Mouse (Mus musculus): Measurements from ENCODE around the gene Spire2.

Spire2 gene

GRCm38 (mm10) chr8:123329961-123330360, 2.6 kb upstream of the Spire2 start:
- TF ChIP-seq GATA4 (IDR thresholded peaks at IDR 0.05; ENCODE audit: insufficient replicate concordance, low read length): no peak

GRCm38 (mm10) chr8:123330701-123331100, 1.8 kb upstream of the Spire2 start:
- TF ChIP-seq GATA4 (IDR thresholded peaks at IDR 0.05; ENCODE audit: insufficient replicate concordance, low read length): no peak

GRCm38 (mm10) chr8:123331301-123331700, 1.2 kb upstream of the Spire2 start:
- TF ChIP-seq GATA4 (IDR thresholded peaks at IDR 0.05; ENCODE audit: insufficient replicate concordance, low read length): no peak

GRCm38 (mm10) chr8:123331810-123332209, 703 bp upstream of the Spire2 start:
- TF ChIP-seq GATA4 (IDR thresholded peaks at IDR 0.05; ENCODE audit: insufficient replicate concordance, low read length): no peak

- no peak for TF ChIP-seq GATA4 (IDR thresholded peaks at IDR 0.05; ENCODE audit: insufficient replicate concordance, low read length)
Observed at GRCm38 (mm10) chr8:123333091-123333587, 626 bp downstream of the Spire2 start.

- TF ChIP-seq GATA4 (IDR thresholded peaks at IDR 0.05; ENCODE audit: insufficient replicate concordance, low read length): no peak
Observed at GRCm38 (mm10) chr8:123333864-123334263, 1.4 kb downstream of the Spire2 start.

- no peak for TF ChIP-seq GATA4 (IDR thresholded peaks at IDR 0.05; ENCODE audit: insufficient replicate concordance, low read length)
Observed at GRCm38 (mm10) chr8:123334467-123334866, 2.0 kb downstream of the Spire2 start.

GRCm38 (mm10) chr8:123337475-123337874, 5.0 kb downstream of the Spire2 start:
- TF ChIP-seq GATA4 (IDR thresholded peaks at IDR 0.05; ENCODE audit: insufficient replicate concordance, low read length): no peak

GRCm38 (mm10) chr8:123340071-123340470, 7.6 kb downstream of the Spire2 start:
- TF ChIP-seq GATA4 (IDR thresholded peaks at IDR 0.05; ENCODE audit: insufficient replicate concordance, low read length): no peak

GRCm38 (mm10) chr8:123341040-123342015, 8.8 kb downstream of the Spire2 start:
- no peak for TF ChIP-seq GATA4 (IDR thresholded peaks at IDR 0.05; ENCODE audit: insufficient replicate concordance, low read length)

GRCm38 (mm10) chr8:123342253-123342652, 9.7 kb downstream of the Spire2 start:
- TF ChIP-seq GATA4 (IDR thresholded peaks at IDR 0.05; ENCODE audit: insufficient replicate concordance, low read length): no peak

GRCm38 (mm10) chr8:123342911-123343310, 10.4 kb downstream of the Spire2 start:
- no peak for TF ChIP-seq GATA4 (IDR thresholded peaks at IDR 0.05; ENCODE audit: insufficient replicate concordance, low read length)

GRCm38 (mm10) chr8:123343422-123343821, 10.9 kb downstream of the Spire2 start:
- TF ChIP-seq GATA4 (IDR thresholded peaks at IDR 0.05; ENCODE audit: insufficient replicate concordance, low read length): no peak

- TF ChIP-seq GATA4 (IDR thresholded peaks at IDR 0.05; ENCODE audit: insufficient replicate concordance, low read length): no peak
Observed at GRCm38 (mm10) chr8:123345135-123345534, 12.6 kb downstream of the Spire2 start.

- TF ChIP-seq GATA4 (IDR thresholded peaks at IDR 0.05; ENCODE audit: insufficient replicate concordance, low read length): no peak
Observed at GRCm38 (mm10) chr8:123345856-123346255, 13.3 kb downstream of the Spire2 start.

- no peak for TF ChIP-seq GATA4 (IDR thresholded peaks at IDR 0.05; ENCODE audit: insufficient replicate concordance, low read length)
Observed at GRCm38 (mm10) chr8:123347293-123347692, 14.8 kb downstream of the Spire2 start.
